Mouse (Mus musculus) bone marrow macrophage, adult 2 months (primary cell): Measurements from ENCODE around the gene Bnip3.

ENCODE experiments used
- CTCF ChIP-seq: IDR thresholded peaks from 2 replicates; pipeline ENCODE4 v1.5.1; 2012; ENCODE audit warnings: low read depth, mild to moderate bottlenecking, low read length, moderate library complexity
- POLR2A ChIP-seq: IDR thresholded peaks from 2 replicates; pipeline ENCODE4 v1.6.1; 2012; ENCODE audit warnings: mild to moderate bottlenecking, low read depth, low read length, borderline replicate concordance

GRCm38 (mm10) chr7:138853417-138854031, 55.8 kb downstream of the Bnip3 start:
- TF ChIP-seq CTCF (no peak), POLR2A (no peak)
